Mouse (Mus musculus) CD4-positive, CD25-positive, alpha-beta regulatory T cell (primary cell): ENCODE measurements around the gene Map3k11. TPM values are rescaled to one million over a fixed set of nuclear protein-coding genes. Genes with fewer than 3 reads are reported as not detected.

Experiments used
- polyA plus RNA-seq: library from polyadenylated mRNA; unstranded; fragments of 100-300 nt; shearing (Covaris generic); gene quantifications from one replicate; pipeline ENCODE4 v1.2.1, GENCODE M21; 2017

Map3k11 gene
- 69.2 TPM for polyA plus RNA-seq

GRCm38 (mm10) chr19:5688200-5689087, at the start of gene Map3k11, which contains the start of gene Pcnx3:
TSS of gene Map3k11 (plus strand) at chr19:5688742.
TSS of gene Pcnx3 (minus strand) at chr19:5688908.

DNA sequence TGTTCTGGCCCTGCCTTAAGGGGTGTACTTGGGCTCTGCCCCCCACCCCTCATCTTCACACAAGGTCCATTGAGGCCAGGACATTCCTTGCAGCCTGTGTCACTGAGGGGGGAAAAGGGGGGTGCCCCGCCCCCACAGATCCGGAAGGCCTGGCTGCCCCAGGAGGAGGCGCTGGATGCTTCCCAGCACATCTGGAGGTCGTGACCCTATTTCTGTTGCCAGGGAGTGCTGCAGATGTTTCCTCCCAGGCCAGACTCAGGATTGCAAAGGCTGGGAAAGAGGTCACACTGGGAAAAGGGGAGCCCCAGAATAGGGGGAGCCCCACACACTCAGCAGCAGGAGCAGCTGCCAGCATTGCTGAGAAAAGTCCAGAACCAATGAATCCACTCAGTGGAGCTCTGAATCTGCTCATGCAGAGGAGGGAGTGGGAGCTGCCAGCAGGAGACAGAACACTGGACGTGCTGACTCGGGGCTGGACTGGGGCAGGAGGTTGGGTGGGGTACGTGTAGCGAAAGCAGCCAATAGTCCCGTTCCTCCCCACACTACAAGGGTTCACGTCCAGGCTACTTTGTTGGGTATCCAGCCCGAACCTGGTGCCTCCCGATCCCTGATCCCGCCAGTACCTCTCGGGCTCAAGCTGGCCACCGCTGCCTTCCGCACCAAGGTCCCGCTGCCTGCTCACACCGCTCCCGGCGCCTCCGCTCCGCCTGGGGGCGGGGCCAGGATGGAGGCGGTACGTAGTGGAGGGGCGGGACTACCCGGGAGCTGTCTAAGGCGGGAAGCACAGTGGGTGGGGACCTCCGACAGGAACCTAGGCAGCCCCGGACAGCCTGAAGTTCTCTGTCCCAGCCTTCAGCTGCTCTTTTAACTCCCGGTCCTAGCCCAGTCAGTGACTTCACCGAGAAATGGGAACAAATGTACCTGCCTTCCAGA, 25.3 kb upstream of the Map3k11 start, which contains the start of gene Sipa1:
Gene Sipa1 (minus strand): TSS at position 727 of the 933 bp plus-strand sequence.

DNA sequence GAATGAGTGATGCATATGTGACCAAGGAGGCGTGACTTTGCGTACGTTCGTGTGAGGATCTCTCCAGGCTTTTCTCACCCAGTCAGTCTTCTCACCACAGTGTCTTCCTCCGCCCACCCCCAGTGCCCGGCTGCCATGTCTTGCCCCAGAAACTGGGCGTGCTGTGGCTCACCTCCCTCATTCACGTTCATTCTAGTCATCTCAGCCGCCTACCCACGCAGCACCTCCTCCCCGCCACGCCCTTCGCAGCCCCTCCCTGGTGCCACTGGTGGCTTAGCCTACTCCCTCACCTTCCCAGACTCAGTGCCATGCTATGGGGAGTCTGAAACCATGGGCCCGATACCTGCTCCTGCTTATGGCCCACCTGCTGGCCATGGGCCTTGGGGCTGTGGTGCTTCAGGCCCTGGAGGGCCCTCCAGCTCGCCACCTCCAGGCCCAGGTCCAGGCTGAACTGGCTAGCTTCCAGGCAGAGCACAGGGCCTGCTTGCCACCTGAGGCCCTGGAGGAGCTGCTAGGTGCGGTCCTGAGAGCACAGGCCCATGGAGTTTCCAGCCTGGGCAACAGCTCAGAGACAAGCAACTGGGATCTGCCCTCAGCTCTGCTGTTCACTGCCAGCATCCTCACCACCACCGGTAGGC, 15.7 kb downstream of the Map3k11 start, which contains the start of gene Kcnk7:
Gene Kcnk7 (plus strand): TSS at position 205 of the 638 bp plus-strand sequence.

DNA sequence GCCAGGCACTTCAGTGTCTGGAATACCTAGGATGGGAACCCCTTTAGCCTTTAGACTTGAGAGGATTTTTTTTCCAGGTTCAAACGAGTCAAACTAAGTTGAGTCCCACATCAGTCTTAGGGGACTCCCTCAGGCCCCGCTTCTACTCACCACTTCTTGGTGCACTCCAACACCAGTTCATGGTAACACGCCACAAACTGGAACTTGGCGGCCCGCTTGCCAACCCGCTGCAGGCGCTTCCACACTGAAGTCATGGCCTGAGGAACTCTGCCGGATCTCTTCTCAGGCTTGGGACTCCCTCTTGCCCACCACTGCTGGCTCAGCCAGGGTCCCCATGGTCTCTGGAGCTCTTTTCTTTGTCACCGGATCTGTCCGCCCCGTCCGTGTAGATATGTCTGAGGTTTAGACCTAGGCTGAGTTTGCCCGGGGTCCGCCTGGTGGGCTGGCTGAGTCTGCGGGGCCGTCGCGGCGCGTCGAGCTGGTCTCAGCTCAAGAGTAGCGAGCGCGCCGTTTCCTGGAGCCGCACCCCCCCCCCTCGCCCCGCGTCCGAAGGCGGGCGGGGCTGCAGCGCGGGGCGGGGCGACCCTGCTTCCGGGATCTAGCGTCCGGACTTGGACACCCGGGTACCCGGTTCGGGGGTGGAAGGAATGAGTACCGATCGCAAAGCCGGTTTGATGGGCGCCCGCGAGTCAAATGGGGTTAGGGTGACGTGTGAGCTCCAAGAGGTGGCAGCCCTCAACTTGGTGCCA, 37.4 kb downstream of the Map3k11 start, which contains the start of gene Ehbp1l1:
Gene Ehbp1l1 (minus strand): TSS at position 551 of the 749 bp plus-strand sequence.

DNA sequence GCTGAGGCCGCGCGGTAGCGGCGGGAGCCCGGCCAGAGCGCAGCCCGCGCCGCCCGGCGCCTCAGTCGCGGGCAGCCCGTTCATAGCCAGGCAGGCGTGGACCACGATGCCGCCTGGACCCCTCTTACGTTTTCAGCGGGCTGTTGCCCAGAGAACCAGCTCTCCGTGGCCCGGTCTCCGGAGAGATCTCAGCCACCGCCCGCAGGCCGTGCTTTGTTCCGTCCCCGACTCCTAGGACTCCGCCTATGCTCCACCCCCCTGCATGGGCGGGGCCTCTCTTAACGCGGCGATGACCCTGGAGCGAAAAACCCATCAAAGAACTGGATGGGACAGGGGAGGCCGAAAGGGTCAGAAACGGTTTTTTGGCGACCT, 40.9 kb downstream of the Map3k11 start, which contains the start of gene Fam89b:
Gene Fam89b (minus strand): TSS at position 210 of the 372 bp plus-strand sequence.

GRCm38 (mm10) chr19:5740320-5741317, 52.1 kb downstream of the Map3k11 start, which contains the start of gene Ltbp3:
TSS of gene Ltbp3 (plus strand) at chr19:5740904.

Other genes starting within 250 kb of the Map3k11 start
- gene Fosl1, start 241.2 kb upstream of the Map3k11 start, polyA plus RNA-seq: not detected
- gene Ccdc85b, start 230.8 kb upstream of the Map3k11 start, polyA plus RNA-seq: 12.2 TPM
- 166 TPM for gene Fibp, start 228.1 kb upstream of the Map3k11 start, polyA plus RNA-seq
- 225 TPM for gene Ctsw, start 220.2 kb upstream of the Map3k11 start, polyA plus RNA-seq
- gene Efemp2, start 214.8 kb upstream of the Map3k11 start, polyA plus RNA-seq: 1.9 TPM
- gene Mus81, start 200.3 kb upstream of the Map3k11 start, polyA plus RNA-seq: 81.5 TPM
- gene Cfl1, start 198.3 kb upstream of the Map3k11 start, polyA plus RNA-seq: 3,756 TPM
- gene 1700020D05Rik, start 185.0 kb upstream of the Map3k11 start, polyA plus RNA-seq: not detected
- gene Snx32, start 178.2 kb upstream of the Map3k11 start, polyA plus RNA-seq: 17.4 TPM
- not detected for gene Ovol1, start 128.1 kb upstream of the Map3k11 start, polyA plus RNA-seq
- 18.3 TPM for gene Ap5b1, start 120.7 kb upstream of the Map3k11 start, polyA plus RNA-seq
- 127 TPM for gene Rnaseh2c, start 86.9 kb upstream of the Map3k11 start, polyA plus RNA-seq
- 56.1 TPM for gene Kat5, start 78.5 kb upstream of the Map3k11 start, polyA plus RNA-seq
- gene Rela, start 51.3 kb upstream of the Map3k11 start, polyA plus RNA-seq: 180 TPM
- gene Sipa1, start 25.0 kb upstream of the Map3k11 start, polyA plus RNA-seq: 265 TPM
- 55.9 TPM for gene Pcnx3, start 166 bp downstream of the Map3k11 start, polyA plus RNA-seq
- 1.5 TPM for gene Kcnk7, start 15.6 kb downstream of the Map3k11 start, polyA plus RNA-seq
- 51.3 TPM for gene Ehbp1l1, start 37.6 kb downstream of the Map3k11 start, polyA plus RNA-seq
- gene Fam89b, start 40.9 kb downstream of the Map3k11 start, polyA plus RNA-seq: 107 TPM
- gene Ltbp3, start 52.2 kb downstream of the Map3k11 start, polyA plus RNA-seq: 0.48 TPM
- 66.3 TPM for gene Scyl1, start 82.7 kb downstream of the Map3k11 start, polyA plus RNA-seq
- 290 TPM for gene Frmd8, start 186.5 kb downstream of the Map3k11 start, polyA plus RNA-seq
- 41.9 TPM for gene Slc25a45, start 189.1 kb downstream of the Map3k11 start, polyA plus RNA-seq
- 0.36 TPM for gene Tigd3, start 205.4 kb downstream of the Map3k11 start, polyA plus RNA-seq
- gene Dpf2, start 224.3 kb downstream of the Map3k11 start, polyA plus RNA-seq: 176 TPM
- gene Cdc42ep2, start 236.1 kb downstream of the Map3k11 start, polyA plus RNA-seq: 0.16 TPM